Mouse (Mus musculus): Measurements from ENCODE around the gene Sox2.

DNA sequence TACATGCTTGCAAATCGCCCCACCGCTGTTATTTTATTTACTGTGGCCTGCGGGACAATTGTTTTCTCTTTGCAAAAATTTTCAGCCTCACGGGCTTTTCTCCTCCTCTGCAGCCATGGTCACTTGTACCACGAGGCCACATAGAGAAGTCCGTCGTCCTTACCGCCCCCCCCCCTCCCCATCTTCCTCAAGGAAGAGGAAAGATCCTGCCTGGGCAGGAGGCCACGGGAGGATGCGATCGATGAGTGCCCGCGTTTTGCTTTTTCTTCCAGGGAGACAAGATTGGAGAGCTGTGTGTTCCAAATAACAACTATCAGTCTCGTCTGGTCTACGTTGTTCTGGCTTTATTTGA, 42.2 kb downstream of the Sox2 start:
- no peak for TF ChIP-seq CTCF (IDR thresholded peaks at IDR 0.05; ENCODE audit: extremely low read depth, insufficient read length, insufficient replicate concordance, low read depth, low read length)
- no peak for TF ChIP-seq POLR2A (IDR thresholded peaks at IDR 0.05; ENCODE audit: low read depth, low read length)

Measured in small intestine, adult 2 months (tissue).